Mouse (Mus musculus): ENCODE results near the gene Pax8.

- no peak for TF ChIP-seq POLR2A (IDR thresholded peaks at IDR 0.05; ENCODE audit: low read depth, low read length)
- TF ChIP-seq CTCF (IDR thresholded peaks at IDR 0.05; ENCODE audit: extremely low read depth, insufficient read depth, insufficient read length, insufficient replicate concordance): no peak
Measured at GRCm38 (mm10) chr2:24383636-24384035, 91.8 kb downstream of the Pax8 start.

Measured in spleen, adult 2 months (tissue).